Mouse (Mus musculus) embryonic fibroblast, embryonic 13.5 days (primary cell): ENCODE results near the gene Larp4b.

ENCODE experiments used
- CTCF ChIP-seq: IDR thresholded peaks from 2 replicates; pipeline ENCODE4 v1.5.1; 2011; ENCODE audit warnings: mild to moderate bottlenecking, control low read depth, low read length, moderate library complexity, borderline replicate concordance; ENCODE audit not compliant: insufficient read depth
- POLR2A ChIP-seq: IDR thresholded peaks from 2 replicates; pipeline ENCODE4 v1.6.1; 2011; ENCODE audit warnings: low read depth, mild to moderate bottlenecking, control low read depth, low read length, moderate library complexity

DNA sequence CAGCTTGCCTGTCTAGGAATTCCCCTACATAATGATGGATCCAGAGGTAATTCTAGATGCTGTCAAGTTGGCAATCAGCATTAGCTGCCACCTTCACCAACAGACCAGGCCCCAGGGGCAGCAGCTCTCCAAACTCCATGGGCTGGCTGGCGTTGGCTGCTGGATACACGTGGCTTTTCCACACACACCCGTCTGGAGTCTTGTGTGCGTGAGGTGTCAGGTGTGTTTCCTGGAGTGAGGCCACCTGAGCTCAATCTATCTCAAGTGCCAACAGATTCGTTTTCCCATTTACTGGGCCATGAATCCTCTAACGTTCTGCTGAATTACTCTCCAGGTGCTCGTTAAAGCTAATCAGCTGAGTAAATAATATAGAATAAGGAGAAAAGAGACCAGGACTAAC, 93.5 kb downstream of the Larp4b start:
- no peak for TF ChIP-seq CTCF
- no peak for TF ChIP-seq POLR2A
